Mouse (Mus musculus): ENCODE results near the gene Slc17a8. TPM values are rescaled to one million over a fixed set of nuclear protein-coding genes. Genes with fewer than 3 reads are reported as not detected.
"Not testable (repeated sequence)": the region's sequence is repeated elsewhere in the genome, so short reads cannot be mapped to it uniquely, and the experiment has no call there.

Slc17a8 gene
- total RNA-seq (2021), result not detected

- DNase-seq (ENCODE audit: low spot score), result no peak
- intact Hi-C loops (cut with DNase I), result no loop called here
Observed at GRCm38 (mm10) chr10:89621129-89621528, at the start of gene Slc17a8. Gene Slc17a8 (minus strand): TSS chr10:89621253.

- DNase-seq (ENCODE audit: low spot score); intact Hi-C loops (cut with DNase I): not testable (repeated sequence)
Observed at GRCm38 (mm10) chr10:89670371-89670770, 49.3 kb upstream of the Slc17a8 start.

GRCm38 (mm10) chr10:89667571-89667970 is 46.5 kb upstream of the Slc17a8 start:
- no peak for DNase-seq (ENCODE audit: low spot score)
- intact Hi-C loops (cut with DNase I), result no loop called here

- intact Hi-C loops (cut with DNase I), result no loop called here
- DNase-seq (ENCODE audit: low spot score), result no peak
Observed at GRCm38 (mm10) chr10:89665679-89666078, 44.6 kb upstream of the Slc17a8 start.

- DNase-seq (ENCODE audit: low spot score), result no peak
- intact Hi-C loops (cut with DNase I), result no loop called here
Observed at GRCm38 (mm10) chr10:89664977-89665645, 44.1 kb upstream of the Slc17a8 start.

GRCm38 (mm10) chr10:89656366-89656765 is 35.3 kb upstream of the Slc17a8 start:
- DNase-seq (ENCODE audit: low spot score), result no peak
- intact Hi-C loops (cut with DNase I), result loop anchor here (10.0 kb wide), 1 partner anchor 168 kb away; no protein-coding TSS in a partner anchor

- intact Hi-C loops (cut with DNase I), result loop anchor here (10.0 kb wide), 1 partner anchor 172 kb away; no protein-coding TSS in a partner anchor
- DNase-seq (ENCODE audit: low spot score), result no peak
Observed at GRCm38 (mm10) chr10:89652912-89653311, 31.9 kb upstream of the Slc17a8 start.

GRCm38 (mm10) chr10:89651691-89652090 is 30.6 kb upstream of the Slc17a8 start:
- intact Hi-C loops (cut with DNase I), result loop anchor here (10.0 kb wide), 1 partner anchor 173 kb away; no protein-coding TSS in a partner anchor
- no peak for DNase-seq (ENCODE audit: low spot score)

- intact Hi-C loops (cut with DNase I), result no loop called here
- no peak for DNase-seq (ENCODE audit: low spot score)
Observed at GRCm38 (mm10) chr10:89646918-89647317, 25.9 kb upstream of the Slc17a8 start.

GRCm38 (mm10) chr10:89637001-89637400 is 15.9 kb upstream of the Slc17a8 start:
- intact Hi-C loops (cut with DNase I), result no loop called here
- DNase-seq (ENCODE audit: low spot score), result no peak

- no peak for DNase-seq (ENCODE audit: low spot score)
- intact Hi-C loops (cut with DNase I), result no loop called here
Observed at GRCm38 (mm10) chr10:89635018-89635417, 14.0 kb upstream of the Slc17a8 start.

- intact Hi-C loops (cut with DNase I), result no loop called here
Observed at GRCm38 (mm10) chr10:89633736-89634426, 12.8 kb upstream of the Slc17a8 start.

GRCm38 (mm10) chr10:89633121-89633520 is 12.1 kb upstream of the Slc17a8 start:
- intact Hi-C loops (cut with DNase I), result no loop called here
- no peak for DNase-seq (ENCODE audit: low spot score)

More at GRCm38 (mm10) chr10:89633736-89634426, 12.8 kb upstream of the Slc17a8 start:
- DNase-seq (ENCODE audit: low spot score), result no peak

GRCm38 (mm10) chr10:89631831-89632230 is 10.8 kb upstream of the Slc17a8 start:
- intact Hi-C loops (cut with DNase I), result no loop called here

GRCm38 (mm10) chr10:89630564-89630963 is 9.5 kb upstream of the Slc17a8 start:
- intact Hi-C loops (cut with DNase I), result loop anchor here (1.0 kb wide), 2 partner anchors 168 to 303 kb away; no protein-coding TSS in a partner anchor
- DNase-seq (ENCODE audit: low spot score), result no peak

More at GRCm38 (mm10) chr10:89631831-89632230, 10.8 kb upstream of the Slc17a8 start:
- DNase-seq (ENCODE audit: low spot score), result no peak

- intact Hi-C loops (cut with DNase I), result loop anchor here (1.0 kb wide), 2 partner anchors 168 to 303 kb away; no protein-coding TSS in a partner anchor
- DNase-seq (ENCODE audit: low spot score), result no peak
Observed at GRCm38 (mm10) chr10:89630052-89630451, 9.0 kb upstream of the Slc17a8 start.

- no peak for DNase-seq (ENCODE audit: low spot score)
- intact Hi-C loops (cut with DNase I), result no loop called here
Observed at GRCm38 (mm10) chr10:89626714-89627113, 5.7 kb upstream of the Slc17a8 start.

GRCm38 (mm10) chr10:89624196-89624595 is 3.1 kb upstream of the Slc17a8 start:
- intact Hi-C loops (cut with DNase I), result no loop called here
- DNase-seq (ENCODE audit: low spot score), result no peak

- DNase-seq (ENCODE audit: low spot score), result no peak
- intact Hi-C loops (cut with DNase I), result no loop called here
Observed at GRCm38 (mm10) chr10:89599311-89599710, 21.7 kb downstream of the Slc17a8 start.

- no peak for DNase-seq (ENCODE audit: low spot score)
- intact Hi-C loops (cut with DNase I), result no loop called here
Observed at GRCm38 (mm10) chr10:89597275-89597674, 23.8 kb downstream of the Slc17a8 start.

- intact Hi-C loops (cut with DNase I), result no loop called here
- no peak for DNase-seq (ENCODE audit: low spot score)
Observed at GRCm38 (mm10) chr10:89595935-89596334, 25.1 kb downstream of the Slc17a8 start.

Measured in heart, postnatal 25 days (tissue).